Mouse (Mus musculus): ENCODE measurements around the gene Spats2l.

Spats2l gene

GRCm38 (mm10) chr1:57889803-57890202 is 115.8 kb downstream of the Spats2l start:
- no peak for DNase-seq (ENCODE audit: low spot score)

- peak; percentile 46 for DNase-seq (ENCODE audit: low spot score)
Measured at GRCm38 (mm10) chr1:57890259-57890902, 116.4 kb downstream of the Spats2l start.

GRCm38 (mm10) chr1:57890903-57891267 is 116.9 kb downstream of the Spats2l start:
- no peak for DNase-seq (ENCODE audit: low spot score)

DNA sequence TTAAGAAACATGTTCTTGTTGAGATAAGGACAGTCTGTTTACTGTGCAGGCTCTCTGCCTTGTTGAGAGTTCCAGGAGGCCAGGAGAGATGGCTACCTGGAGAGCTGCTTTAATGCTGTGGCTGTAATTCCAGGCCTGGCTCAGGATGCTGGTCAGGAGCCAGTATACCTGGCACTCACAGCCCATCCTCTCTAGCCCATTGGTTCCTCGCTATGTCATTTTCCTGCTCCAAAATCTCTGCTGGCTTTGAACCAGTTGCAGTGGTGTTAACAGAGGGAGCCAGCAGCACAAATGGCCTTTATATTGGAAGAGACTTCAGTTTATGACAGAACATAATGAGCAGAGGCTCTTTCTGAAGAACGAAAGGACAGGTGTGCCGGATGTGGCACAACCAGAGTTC is 127.5 kb downstream of the Spats2l start:
- DNase-seq (ENCODE audit: low spot score): no peak

GRCm38 (mm10) chr1:57903793-57904192 is 129.8 kb downstream of the Spats2l start:
- no peak for DNase-seq (ENCODE audit: low spot score)

DNA sequence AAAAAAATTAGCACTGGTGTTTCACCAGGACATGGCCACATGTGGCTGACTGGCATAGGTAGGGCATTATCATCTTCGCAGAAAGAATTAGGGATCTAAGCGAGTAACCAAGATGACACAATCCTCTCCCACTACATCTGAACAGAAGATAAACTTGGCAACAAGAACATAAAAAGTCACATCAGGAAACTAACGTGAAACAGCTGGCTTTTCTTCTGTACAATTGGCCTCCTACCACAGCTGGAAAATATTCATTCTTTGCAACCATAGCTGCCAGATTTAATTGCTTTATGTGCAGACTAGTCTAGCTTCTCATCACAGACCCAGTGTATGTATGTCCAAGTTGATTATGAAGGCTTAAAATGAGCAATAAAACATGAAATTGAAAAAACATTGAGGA is 131.9 kb downstream of the Spats2l start:
- no peak for DNase-seq (ENCODE audit: low spot score)

DNA sequence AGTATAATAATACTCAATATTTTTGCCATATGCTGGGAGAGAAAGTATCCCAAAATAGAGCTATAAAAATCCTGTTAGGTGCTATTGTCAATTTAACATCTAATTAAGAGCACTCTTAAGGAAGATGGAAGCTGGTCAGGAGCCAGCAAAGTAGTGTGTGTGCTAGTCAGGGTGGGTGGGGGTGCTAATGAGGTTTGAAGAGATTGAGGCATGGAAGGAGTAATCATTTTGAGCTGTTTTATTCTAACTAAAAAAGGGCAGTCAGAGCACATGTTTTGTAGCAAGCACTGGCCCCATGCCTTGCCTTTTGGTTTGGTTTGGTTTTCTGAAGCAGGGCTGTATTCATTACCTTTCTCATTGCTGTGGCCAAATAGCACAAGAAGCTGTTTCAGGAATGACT is 132.3 kb downstream of the Spats2l start:
- no peak for DNase-seq (ENCODE audit: low spot score)

DNA sequence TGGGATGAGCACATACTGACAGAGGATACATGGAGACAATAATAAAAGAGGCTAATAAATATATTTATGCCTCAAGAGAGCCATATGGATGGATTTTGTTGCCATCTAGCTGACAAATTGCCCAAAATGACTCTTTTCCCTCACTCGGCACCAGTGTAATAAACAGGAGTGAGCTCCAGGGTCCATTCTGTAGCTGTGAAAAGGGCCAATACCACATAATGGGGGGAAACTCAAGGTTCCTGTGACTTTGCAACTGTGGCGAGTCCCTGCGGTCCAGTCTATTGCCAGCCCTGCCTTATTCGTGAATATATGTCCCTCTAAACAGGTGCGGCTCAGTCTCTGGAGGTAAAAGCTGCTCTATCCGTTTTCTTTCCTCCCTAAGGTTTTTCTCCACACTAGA is 137.6 kb downstream of the Spats2l start:
- DNase-seq (ENCODE audit: low spot score): no peak

- DNase-seq (ENCODE audit: low spot score): no peak
Measured at GRCm38 (mm10) chr1:57917342-57917741, 143.4 kb downstream of the Spats2l start.

- no peak for DNase-seq (ENCODE audit: low spot score)
Measured at GRCm38 (mm10) chr1:57918567-57918966, 144.6 kb downstream of the Spats2l start.

DNA sequence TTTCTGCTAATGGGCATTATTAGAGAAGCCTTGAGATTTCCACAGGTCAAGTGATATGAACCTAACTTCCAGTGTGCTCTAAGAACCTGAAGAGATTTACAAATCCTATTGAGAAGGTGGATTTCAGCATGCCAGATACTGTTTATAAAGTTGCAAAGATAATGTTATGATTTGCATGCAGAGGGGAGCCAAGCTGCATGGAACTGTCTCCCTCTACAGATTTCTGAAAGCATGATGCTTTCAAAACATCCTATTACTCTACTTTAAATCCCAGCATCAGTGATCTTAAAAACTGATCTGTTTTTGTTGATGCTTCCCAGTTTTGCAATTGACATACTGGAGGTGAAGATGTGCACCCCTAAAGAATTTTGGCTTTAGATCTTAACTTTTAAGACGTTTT is 160.3 kb downstream of the Spats2l start:
- no peak for DNase-seq (ENCODE audit: low spot score)

DNA sequence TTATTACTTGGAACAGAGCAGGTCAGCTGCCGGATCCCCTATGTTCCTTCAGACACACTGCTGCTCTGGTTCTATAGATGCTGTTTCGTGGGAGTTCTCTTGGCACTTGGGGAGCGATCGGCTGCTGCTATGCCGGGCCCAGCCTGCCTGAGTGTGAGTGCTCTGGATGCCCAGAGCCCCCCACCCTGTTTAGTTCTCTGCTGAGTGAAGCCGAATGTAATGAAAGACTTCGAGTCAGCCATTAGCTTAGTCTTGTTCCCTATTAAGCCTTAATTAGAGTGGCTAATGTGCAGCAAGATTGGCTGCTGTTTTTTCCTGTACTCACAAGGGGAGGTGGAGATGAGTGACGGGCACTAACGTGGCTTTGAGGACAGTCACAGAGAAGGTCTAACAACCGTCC is 166.7 kb downstream of the Spats2l start:
- DNase-seq (ENCODE audit: low spot score): peak; percentile 10

DNA sequence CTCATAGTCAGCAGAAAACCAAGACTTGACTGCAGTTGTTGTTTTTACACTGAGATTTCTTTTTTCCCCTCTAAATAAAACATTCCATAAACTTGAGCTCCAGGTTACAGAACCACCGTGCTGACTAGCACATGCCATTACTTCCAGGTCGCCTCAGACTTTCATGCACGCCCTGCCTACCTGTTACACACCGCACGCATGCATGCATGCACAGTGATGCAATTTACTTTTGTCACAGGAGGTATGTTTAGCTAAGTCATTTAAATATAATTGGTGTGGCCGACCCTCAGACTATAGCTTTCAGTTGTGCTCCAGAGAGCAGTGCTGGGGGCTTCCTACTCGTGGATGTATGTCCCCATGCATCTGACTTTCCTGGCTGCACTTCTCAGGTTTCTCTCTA is 167.1 kb downstream of the Spats2l start:
- DNase-seq (ENCODE audit: low spot score): no peak

GRCm38 (mm10) chr1:57941734-57942133 is 167.8 kb downstream of the Spats2l start:
- DNase-seq (ENCODE audit: low spot score): no peak

DNA sequence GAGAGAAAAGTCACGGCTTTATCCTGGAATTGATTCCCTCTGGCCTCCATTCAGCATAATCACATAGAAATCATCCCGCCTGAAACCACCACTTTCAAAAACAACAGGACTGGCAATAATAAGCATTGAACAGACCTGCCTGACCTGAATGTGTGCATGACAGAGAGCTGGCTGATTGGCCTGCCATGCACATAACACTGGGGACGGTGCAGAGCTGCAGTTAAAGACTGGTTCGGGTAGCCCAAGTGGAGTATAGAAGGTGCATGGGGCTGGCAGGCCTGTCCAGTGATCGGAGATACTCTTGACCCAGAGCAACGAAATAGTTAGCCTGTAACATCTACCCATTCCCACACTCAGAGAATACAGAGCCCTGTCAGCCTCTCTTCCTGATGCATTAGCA is 168.3 kb downstream of the Spats2l start:
- no peak for DNase-seq (ENCODE audit: low spot score)

DNA sequence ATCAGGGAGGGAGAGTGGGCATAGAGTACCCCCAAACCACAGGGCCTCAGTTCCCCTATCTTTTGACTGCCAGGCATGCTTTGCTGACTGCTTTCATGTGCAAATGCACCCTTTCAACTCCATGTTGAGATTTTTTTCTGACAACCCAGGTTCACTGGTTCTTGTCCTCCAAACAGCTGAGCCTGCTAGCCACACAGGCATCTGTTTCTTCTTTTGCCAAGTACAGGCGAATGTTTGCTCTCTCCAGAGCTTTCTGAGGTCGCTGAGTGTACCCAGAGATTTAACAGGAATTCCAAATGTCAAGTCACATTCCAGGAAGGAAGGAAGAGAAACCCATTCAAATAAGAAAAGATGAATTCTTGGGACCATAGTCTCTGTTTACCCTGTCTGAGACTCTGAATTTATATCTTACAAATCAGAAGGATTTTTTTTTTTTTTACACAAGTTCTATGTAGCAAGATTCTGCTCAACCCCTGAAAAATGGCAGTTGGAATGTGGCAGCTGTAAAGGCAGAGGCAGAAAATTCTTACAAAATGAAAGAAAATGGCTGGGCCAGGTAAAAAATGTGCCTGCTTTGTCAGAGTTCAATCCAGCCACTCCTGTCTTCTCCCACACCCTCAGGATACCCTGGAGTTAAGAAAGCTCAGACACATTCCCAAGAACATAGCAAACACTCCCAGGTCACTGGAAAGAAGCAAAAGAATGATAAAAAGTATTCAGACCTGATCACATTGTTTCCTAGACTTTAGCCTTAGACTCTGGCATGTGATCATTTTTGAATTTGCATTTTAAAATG is 173.8 kb downstream of the Spats2l start:
- no peak for DNase-seq (ENCODE audit: low spot score)

- DNase-seq (ENCODE audit: low spot score): peak; percentile 53
Measured at GRCm38 (mm10) chr1:57949195-57949594, 175.2 kb downstream of the Spats2l start.

DNA sequence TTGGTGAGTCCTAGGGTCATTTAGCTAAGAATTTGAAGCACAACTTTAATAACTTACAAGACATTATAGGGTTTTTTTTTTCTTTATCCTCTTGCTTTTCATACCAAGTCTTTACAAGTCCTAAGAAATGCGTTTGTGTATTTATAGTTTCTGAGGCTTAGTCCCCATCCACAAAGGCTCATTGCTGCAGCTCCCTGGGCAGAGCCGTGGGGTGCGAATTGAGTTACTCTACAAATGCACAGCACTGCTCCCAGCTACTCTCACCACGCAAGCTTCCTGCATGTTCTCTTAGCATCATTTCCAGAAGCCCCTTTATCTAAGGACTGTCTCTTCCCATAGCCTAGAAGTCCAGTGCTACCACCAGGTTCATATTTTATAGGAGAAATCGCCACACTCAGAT is 175.8 kb downstream of the Spats2l start:
- DNase-seq (ENCODE audit: low spot score): no peak

- DNase-seq (ENCODE audit: low spot score): no peak
Measured at GRCm38 (mm10) chr1:57952509-57952908, 178.5 kb downstream of the Spats2l start.

DNA sequence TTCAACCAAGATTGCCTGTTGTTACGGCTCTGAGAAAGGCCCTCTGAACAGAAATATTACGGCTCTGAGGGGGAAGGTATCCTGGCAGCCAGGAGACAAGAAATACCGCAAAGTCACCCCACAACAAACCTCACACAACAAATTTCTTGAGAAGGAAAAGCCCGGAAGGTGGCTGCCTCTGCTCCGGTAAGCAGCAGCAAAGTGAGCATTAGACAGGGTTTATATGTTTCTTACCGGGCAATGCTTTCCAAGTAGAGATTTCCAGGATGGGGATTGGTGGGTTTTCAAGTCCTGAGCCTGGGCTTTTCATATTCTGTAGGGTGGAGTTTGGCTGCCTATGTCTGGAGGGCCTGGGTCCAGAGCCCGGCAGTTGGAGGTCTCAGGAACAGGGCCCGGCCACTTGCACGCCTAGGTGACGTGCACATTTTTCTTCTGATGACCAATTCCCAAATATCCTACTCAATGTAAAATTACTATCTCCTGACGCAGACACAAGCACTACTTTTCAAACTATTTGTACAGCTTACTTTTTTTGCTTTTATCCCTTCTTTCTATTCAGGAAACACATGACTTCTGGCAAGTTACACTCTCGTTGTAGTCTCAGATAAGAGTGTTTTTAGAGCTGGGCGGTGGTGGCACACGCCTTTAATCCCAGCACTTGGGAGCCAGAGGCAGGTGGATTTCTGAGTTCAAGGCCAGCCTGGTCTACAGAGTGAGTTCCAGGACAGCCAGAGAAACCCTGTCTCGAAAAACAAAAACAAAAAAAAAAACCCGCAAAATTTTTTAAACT is 179.8 kb downstream of the Spats2l start:
- DNase-seq (ENCODE audit: low spot score): no peak

DNA sequence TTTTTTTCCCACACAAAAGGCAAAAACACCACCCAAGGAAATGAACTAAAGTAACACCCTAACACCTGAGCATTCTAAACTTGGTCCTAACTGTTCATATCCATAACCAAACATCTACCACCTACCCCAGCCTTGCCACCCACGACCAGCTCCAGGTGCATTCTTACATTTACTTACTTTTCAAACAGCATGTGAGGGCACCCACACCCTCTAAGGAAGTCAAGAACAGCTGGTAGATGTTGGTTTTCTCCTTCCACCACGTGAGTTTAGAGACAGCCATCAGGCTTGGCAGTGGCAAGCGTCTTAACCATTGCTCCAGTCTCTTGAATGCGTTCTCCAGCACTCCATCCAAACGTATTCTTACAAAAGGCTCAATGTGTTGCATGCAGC is 180.4 kb downstream of the Spats2l start:
- no peak for DNase-seq (ENCODE audit: low spot score)

DNA sequence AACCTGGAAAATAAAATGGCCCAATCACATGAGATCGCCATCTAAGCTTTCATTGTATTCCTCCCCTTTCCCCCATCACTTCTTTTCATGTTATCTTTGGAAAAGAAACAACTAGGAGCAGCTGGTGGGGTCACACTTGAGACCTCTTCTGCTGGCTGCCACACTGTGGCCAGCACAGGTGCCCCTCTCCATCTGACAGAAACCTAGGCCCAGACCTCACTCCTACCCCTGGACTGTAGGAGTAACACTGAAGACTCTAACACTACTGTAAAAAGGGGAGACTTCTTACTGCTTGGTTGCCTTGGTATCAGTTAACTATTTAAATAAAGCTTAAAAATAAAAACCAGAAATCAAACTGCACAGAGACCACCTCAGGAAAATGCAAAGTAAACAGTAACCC is 181.8 kb downstream of the Spats2l start:
- DNase-seq (ENCODE audit: low spot score): no peak
